Mouse (Mus musculus) forebrain, embryonic 13.5 days (tissue): Measurements from ENCODE around the gene Dhx29. TPM values are rescaled to one million over a fixed set of nuclear protein-coding genes. Genes with fewer than 3 reads are reported as not detected.
A peak's percentile ranks its signal among the peaks of the same experiment; 100 is the strongest.
"Not testable (repeated sequence)": the region's sequence is repeated elsewhere in the genome, so short reads cannot be mapped to it uniquely, and the experiment has no call there.

Experiments
- ATAC-seq: fragments of 200-750 bp; cut with Nextera tagmentation; 2 replicates; pipeline ENCODE4 v1.8.0; 2017
- H3K27ac ChIP-seq: fragments of 300-500 bp; sonication (generic); 2 replicates; pipeline ENCODE4 v1.5.1; 2015; ENCODE audit warnings: inconsistent platforms, mild to moderate bottlenecking, moderate library complexity
- H3K27me3 ChIP-seq: fragments of 300-500 bp; sonication (generic); 2 replicates; pipeline ENCODE4 v1.6.1; 2015; ENCODE audit warnings: mild to moderate bottlenecking, inconsistent platforms
- H3K36me3 ChIP-seq: fragments of 300-500 bp; sonication (generic); 2 replicates; pipeline ENCODE4 v1.6.1; 2015; ENCODE audit warnings: mild to moderate bottlenecking, inconsistent platforms; ENCODE audit not compliant: poor library complexity, severe bottlenecking
- H3K4me1 ChIP-seq: fragments of 300-500 bp; sonication (generic); 2 replicates; pipeline ENCODE4 v1.6.1; 2015; ENCODE audit warnings: inconsistent platforms
- H3K4me2 ChIP-seq: fragments of 300-500 bp; sonication (generic); 2 replicates; pipeline ENCODE4 v1.6.1; 2015; ENCODE audit warnings: inconsistent platforms, mild to moderate bottlenecking, moderate library complexity
- H3K4me3 ChIP-seq: fragments of 300-500 bp; sonication (generic); 2 replicates; pipeline ENCODE4 v1.5.1; 2015; ENCODE audit warnings: mild to moderate bottlenecking, inconsistent platforms
- H3K9ac ChIP-seq: fragments of 300-500 bp; sonication (generic); 2 replicates; pipeline ENCODE4 v1.6.1; 2015; ENCODE audit warnings: mild to moderate bottlenecking, inconsistent platforms
- H3K9me3 ChIP-seq: fragments of 300-500 bp; sonication (generic); replicated peaks from 2 replicates; pipeline ENCODE4 v1.6.1; 2016; ENCODE audit warnings: inconsistent platforms
- WGBS: fragments of 180-500 bp; shearing (Covaris S2); methylation state at CpG from one replicate; pipeline ENCODE4 v1.1.7; 2015; 5-methylcytosine and 5-hydroxymethylcytosine counted together
- polyA plus RNA-seq: library from polyadenylated mRNA; unstranded; fragments of >200 nt; fragmentation: Nextera tagmentation; extraction: Ambion mirVana; gene quantifications from 2 replicates; pipeline ENCODE4 v1.2.1, GENCODE M21; 2015

Gene Dhx29
- polyA plus RNA-seq, 1 experiment from 2014 or later = 30.8 TPM

DNA sequence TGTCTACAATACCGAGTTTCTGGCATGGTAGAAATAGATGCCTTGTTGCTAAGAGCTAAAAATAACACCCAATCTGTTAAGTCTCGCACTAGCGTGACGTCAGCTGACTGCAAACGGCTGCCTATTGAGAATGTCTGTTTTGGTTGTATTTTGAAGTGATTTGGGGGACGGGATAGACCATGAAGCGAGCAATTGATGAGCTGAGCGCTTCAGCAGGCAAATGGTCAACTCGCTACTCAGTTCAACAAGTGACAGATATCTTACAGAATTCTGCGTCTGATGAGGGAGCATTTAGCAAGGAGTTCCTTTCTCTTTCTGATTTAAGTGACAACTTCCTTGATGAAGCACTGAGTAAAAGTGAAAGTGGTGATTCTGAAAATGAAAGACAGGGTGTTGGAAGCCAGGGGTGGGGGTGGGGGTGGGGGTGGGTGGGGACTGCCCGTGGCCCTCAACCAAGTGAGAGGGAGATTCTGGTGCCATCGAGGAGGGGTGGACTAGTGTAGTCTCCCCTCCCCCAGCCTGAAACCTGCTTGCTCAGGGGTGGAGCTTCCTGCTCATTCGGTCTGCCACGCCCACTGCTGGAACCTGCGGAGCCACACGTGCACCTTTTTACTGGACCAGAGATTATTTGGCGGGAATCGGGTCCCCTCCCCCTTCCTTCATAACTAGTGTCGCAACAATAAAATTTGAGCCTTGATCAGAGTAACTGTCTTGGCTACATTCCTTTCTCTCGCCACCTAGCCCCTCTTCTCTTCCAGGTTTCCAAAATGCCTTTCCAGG lies 86.1 kb downstream of the Dhx29 start:
- not testable (repeated sequence) for H3K4me3 ChIP-seq, H3K9ac ChIP-seq, H3K9me3 ChIP-seq, H3K36me3 ChIP-seq, H3K27me3 ChIP-seq, H3K27ac ChIP-seq, H3K4me1 ChIP-seq
- WGBS = 58% methylated on average over 20 of the region's 20 CpGs
- peak overlapping the region; percentile 19; the same call in 1 of the 2 replicates for H3K4me2 ChIP-seq
- ATAC-seq = peak; percentile 91; the same call in 1 of the 2 replicates

Other genes starting within 250 kb of the Dhx29 start
- gene Plpp1, start 126.7 kb upstream of the Dhx29 start, polyA plus RNA-seq = 20.6 and 27.0 TPM in 2 replicates
- 72.0 and 76.7 TPM in 2 replicates for gene Mtrex, start 56 bp upstream of the Dhx29 start, polyA plus RNA-seq
- gene Ccno, start 60.3 kb downstream of the Dhx29 start, polyA plus RNA-seq = 1.9 and 4.4 TPM in 2 replicates
- gene Mcidas, start 66.4 kb downstream of the Dhx29 start, polyA plus RNA-seq = 1.4 and 2.4 TPM in 2 replicates
- gene Cdc20b, start 107.7 kb downstream of the Dhx29 start, polyA plus RNA-seq = 0.63 and 0.92 TPM in 2 replicates
- gene Gpx8, start 119.0 kb downstream of the Dhx29 start, polyA plus RNA-seq = 62.8 and 63.5 TPM in 2 replicates
- gene Gzma, start 173.5 kb downstream of the Dhx29 start, polyA plus RNA-seq = not detected in 2 replicates